Mouse (Mus musculus) v-Abl transformed pro-B cells (cell line): Measurements from ENCODE around the gene Gm3173.
"Not testable (repeated sequence)": the region's sequence is repeated elsewhere in the genome, so short reads cannot be mapped to it uniquely, and the experiment has no call there.

ENCODE experiments used
- in situ Hi-C, 2 experiments: fragments of 400-800 bp; cut with MboI; formaldehyde crosslinking; loops; one replicate each; pipeline ENCODE4 v1.15.1; 2025; ENCODE audit not compliant: unreplicated experiment in 2 of 2

The Gm3173 gene

DNA sequence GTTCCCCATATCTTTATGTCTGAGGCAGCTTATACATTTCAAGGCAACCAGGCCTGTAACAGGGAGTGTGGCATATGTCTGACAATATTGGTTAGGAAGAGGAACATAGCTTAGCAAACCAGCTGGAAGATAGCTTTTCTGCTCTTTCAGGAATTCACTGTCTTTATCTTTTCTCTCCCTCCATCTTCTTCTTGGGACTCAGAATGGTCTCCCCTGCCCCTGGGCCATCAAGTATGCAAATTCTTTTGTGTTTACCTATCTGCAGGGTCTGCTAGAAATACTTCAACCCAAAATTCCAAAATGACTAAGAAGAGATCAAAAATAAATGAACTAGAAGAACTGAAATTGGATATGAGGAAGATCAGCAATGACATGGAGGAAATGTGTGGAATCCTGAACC, at the start of gene Gm3173:
TSS of gene Gm3173 (plus strand) at position 301 of the 400 bp plus-strand sequence.
- in situ Hi-C loops = not testable (repeated sequence)

DNA sequence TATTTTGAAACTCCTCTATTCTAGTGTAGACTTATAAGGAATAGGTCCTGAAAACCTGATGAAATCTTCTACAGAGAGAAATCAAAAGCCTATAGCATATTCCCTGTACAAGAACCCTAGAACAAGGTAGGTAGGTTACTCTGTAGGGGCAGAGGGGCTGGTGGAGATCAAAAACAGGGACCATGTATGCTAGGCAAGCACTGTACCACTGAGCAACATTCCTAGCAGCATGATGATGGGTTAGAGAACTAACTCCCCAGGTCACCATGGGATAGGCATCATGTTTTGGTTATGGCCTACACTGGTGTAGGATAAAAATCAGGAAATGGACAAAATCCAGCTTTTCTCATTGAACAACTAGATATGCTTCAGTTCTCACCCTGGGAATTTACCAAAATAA, 45.2 kb upstream of the Gm3173 start:
- in situ Hi-C loops = not testable (repeated sequence)

DNA sequence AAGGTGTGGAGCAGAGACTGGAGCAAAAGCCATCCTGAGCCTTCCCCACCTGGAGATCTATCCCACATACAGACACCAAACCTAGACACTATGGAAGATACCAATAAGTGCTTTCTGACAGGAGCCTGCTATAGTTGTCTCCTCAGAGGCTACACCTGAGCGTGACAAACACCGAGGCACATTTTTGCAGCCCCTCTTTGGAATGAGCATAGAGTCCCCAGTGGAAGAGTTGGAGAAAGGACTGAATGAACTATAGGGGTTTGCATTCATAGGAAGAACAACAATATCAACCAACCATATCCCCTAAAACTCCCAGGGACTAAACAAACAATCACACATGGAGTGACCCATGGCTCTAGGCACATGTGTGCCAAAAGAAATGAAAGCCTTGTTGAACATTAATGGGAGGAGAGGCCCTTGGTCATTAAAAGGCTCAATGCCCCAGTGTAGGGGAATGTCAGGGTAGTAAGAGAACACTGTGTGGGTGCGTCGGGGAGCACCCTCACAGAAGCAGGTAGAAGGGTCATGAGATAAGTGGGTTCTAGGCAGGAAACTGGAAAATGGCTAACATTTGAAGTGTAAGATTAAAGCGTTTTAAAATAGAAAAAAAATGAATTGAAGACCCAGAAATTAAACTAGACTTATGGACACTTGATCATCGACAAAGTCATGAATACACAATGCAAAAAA, 37.8 kb upstream of the Gm3173 start:
- in situ Hi-C loops = not testable (repeated sequence)

DNA sequence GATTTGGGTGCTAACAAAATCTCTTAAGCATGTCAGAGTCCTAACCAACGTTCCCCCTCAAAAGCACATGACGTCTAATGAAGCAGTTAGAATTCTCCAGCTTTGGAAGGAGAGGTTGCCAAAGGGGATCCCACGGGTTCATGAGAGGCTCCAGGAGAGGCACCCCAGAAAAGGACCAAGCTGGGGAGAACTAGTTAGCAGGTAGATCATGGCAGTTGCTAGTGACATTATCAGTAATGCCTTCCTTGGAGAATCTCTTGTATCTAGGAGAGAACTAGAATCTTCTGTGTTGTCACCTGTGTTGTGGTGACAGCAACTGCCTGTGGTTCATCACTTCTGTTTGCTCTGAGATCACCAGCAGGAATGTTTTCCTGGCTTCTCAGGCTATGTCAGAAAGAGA, 33.6 kb upstream of the Gm3173 start, which contains the start of gene Gm3159:
TSS of gene Gm3159 (plus strand) at position 301 of the 400 bp plus-strand sequence.
- in situ Hi-C loops = not testable (repeated sequence)

DNA sequence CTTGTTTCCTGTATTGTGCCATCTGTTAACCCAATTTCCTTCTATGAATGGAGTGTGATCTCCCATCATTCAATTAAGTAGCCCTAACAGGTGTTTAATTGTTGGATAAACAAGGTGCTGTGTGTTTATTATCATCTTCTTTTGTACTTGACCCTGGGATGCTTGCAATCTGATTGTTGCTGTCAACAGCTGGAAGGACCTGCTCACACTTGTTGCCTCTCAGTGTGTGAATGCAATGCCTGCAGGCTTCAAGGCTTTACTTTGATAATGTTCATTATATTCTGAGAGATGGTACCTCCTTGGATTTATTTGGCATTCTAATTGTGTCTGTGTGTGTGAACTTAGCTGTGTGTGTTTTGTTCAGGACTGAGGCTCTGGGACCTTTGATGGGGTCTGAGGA, 32.2 kb upstream of the Gm3173 start:
- in situ Hi-C loops = not testable (repeated sequence)

DNA sequence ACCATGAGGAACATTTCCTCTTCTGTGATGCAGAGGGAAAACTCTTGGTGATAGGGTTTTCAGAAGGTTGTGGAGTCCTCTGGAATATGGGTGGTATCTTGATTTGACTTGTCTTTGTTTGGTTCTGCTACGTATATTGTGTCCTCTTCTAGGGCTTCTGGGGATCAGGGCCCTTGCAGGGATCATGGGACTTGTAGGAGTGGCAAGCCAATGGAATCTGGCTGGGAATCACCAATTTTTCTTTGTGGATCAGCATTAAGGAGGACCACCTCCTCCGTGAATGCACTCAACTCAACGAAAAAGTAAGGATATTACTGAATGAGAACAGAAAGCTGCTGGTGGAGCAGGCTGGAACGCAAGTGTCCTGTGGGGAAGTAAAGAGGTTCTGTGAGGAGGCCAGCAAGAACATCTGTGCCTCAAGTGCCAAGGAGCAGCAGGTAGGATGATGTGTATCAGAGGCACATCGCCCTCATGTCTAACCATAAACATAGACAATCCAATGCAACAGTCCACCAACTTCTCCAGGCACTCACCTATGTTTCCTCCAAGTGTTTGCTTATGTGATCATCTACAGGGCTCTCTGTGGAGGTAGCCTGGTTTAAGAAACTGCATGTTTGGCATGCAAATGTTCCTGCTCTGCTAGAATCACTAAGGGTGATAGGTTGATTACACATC, 30.5 kb upstream of the Gm3173 start:
- in situ Hi-C loops = not testable (repeated sequence)

DNA sequence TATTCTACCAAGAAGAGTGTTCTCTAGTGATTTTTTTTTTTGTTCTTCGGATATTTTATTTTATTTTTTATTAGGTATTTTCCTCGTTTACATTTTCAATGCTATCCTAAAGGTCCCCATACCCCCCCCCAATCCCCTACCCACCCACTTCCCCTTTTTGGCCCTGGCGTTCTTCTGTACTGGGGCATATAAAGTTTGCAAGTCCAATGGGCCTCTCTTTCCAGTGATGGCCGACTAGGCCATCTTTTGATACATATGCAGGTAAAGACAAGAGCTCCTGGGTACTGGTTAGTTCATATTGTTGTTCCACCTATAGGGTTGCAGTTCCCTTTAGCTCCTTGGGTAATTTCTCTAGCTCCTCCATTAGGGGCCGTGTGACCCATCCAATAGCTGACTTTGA, 29.5 kb upstream of the Gm3173 start:
- in situ Hi-C loops = not testable (repeated sequence)

DNA sequence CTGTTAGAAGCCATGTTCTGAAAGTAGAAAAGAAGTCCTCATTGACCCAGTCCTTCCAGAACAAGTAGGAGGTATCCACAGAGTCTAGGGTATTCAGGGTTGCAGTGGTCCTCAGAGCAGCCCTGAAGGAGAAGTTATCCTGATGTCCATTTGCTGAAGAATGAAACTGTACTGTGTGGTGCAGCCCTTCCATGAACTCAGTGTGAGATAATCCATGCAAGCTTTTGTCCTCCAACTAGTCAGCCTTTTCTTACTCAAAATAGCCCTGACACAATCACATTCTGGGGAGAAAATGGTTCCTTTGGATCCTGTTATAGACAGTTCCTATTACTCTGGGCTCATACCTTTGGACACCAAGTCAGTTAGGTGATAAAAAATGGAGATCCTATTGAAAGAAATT, 27.0 kb upstream of the Gm3173 start:
- in situ Hi-C loops = not testable (repeated sequence)

DNA sequence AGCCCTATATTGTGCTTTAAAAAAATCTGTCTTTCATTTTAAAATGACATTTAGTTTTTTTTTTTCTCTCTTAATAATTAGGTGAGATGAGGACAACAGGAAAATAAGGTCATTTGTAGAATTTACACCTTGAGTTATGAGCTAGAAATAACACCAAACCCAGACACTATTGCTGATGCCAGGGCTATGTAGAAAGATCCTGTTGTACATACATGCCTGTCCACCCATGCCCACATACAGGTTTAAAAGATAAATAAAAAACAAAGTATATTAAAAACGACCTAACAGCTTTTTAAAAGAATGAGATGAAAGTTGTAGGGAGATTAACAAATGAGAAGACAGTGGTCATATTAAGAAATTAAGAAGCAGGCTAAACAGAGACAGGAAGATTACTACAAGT, 20.9 kb upstream of the Gm3173 start:
- in situ Hi-C loops = not testable (repeated sequence)

DNA sequence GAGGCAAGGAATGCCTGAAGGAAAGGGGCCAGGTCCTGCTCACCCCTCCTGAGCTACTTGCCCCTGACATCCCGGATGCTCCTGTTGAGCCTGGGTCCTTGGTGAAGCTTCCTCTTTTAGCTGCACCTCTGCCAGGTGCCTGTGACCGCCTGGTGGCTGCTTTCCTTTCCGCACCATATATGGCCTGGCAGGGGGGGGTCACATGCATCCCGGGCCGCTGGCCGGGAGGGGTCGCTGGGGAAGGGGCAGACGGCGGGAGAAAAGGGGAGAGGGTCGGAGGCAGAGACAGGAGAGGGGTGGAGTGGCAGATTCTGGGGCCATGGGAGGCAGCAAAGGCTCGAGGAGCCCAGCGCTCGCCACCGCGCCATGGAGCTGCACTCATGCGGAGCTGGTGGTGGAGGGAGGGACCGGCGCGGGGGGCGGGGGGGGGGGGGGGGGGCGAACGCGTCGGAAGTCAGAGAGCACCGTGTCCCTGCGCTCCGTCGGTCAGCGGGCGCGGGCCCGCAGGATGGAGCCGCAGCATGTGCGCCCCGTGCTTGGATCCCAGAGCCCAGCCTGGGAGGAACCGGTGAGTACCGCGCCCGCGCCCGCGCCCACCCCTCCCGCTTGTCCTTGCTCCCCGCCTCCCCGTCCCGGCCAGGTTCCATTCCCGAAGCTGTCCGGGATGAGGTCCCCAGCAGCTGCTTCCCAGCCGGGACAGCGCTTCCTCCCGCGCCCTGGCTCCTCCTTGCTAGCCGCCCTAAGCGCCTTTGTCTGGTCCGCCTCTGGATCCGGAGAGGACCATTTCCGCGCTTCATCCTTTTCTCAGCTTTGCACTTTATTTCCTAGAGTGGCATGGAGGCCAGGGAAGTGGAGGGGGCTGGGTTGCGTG, 15.6 kb upstream of the Gm3173 start, which contains the start of gene Gm3164:
TSS of gene Gm3164 (plus strand) at position 484 of the 871 bp plus-strand sequence.
- in situ Hi-C loops = not testable (repeated sequence)

DNA sequence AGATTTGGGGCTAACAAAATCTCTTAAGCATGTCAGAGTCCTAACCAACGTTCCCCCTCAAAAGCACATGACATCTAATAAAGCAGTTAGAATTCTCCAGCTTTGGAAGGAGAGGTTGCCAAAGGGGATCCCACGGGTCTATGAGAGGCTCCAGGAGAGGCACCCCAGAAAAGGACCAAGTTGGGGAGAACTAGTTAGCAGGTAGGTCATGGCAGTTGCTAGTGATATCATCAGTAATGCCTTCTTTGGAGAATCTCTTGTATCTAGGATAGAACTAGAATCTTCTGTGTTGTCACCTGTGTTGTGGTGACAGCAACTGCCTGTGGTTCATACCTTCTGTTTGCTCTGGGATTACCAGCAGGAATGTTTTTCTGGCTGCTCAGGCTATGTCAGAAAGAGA, 50.7 kb downstream of the Gm3173 start, which contains the start of gene Gm3182:
TSS of gene Gm3182 (plus strand) at position 301 of the 400 bp plus-strand sequence.
- in situ Hi-C loops = not testable (repeated sequence)

DNA sequence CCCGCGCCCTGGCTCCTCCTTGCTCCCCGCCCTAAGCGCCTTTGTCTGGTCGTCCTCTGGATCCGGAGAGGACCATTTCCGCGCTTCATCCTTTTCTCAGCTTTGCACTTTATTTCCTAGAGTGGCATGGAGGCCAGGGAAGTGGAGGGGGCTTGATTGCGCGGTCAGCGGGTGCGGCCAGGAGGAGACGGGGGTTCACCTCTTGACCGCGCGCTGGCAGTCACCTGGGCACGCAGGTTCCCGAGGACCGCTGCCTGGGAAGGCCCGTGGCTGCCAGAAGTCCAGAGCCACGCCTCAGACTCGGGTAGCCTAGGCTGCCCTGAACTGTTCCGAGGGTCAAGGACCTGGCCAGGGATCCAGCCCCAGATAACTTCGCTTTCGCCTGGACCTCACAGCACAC, 68.6 kb downstream of the Gm3173 start:
- in situ Hi-C loops = not testable (repeated sequence)

DNA sequence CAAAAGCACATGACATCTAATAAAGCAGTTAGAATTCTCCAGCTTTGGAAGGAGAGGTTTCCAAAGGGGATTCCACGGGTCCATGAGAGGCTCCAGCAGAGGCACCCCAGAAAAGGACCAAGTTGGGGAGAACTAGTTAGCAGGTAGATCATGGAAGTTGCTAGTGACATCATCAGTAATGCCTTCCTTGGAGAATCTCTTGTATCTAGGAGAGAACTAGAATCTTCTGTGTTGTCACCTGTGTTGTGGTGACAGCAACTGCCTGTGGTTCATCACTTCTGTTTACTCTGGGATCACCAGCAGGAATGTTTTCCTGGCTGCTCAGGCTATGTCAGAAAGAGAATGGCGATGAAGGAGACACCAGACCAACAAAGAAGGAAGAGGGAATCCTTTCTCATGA, 124.3 kb downstream of the Gm3173 start, which contains the start of gene Gm3047:
TSS of gene Gm3047 (plus strand) at position 301 of the 400 bp plus-strand sequence.
- in situ Hi-C loops = not testable (repeated sequence)
